Mouse (Mus musculus): ENCODE results near the gene Golt1b. TPM values are rescaled to one million over a fixed set of nuclear protein-coding genes. Genes with fewer than 3 reads are reported as not detected.
"Not testable (repeated sequence)": the region's sequence is repeated elsewhere in the genome, so short reads cannot be mapped to it uniquely, and the experiment has no call there.

Golt1b gene
- polyA plus RNA-seq (2015; fragmentation: Nextera tagmentation; extraction: Ambion mirVana): 81.2 and 85.6 TPM in 2 replicates

- Histone ChIP-seq H3K9me3 (ENCODE audit: control insufficient read depth, low read length) (no peaks in the 10 kb centered on the region), H3K36me3 (ENCODE audit: control insufficient read depth, insufficient read depth, low read length) (no peaks in the 10 kb centered on the region), H3K4me1 (replicated peaks; ENCODE audit: control insufficient read depth, insufficient read depth, low read length) (peaks cover 13% of the 10 kb centered on the region), H3K9ac (ENCODE audit: low read length) (peak within 1 kb of the TSS; percentile 91), H3K27ac (ENCODE audit: low read length) (no peak within 1 kb of the TSS), H3K4me2 (ENCODE audit: low read depth, low read length) (peak within 1 kb of the TSS; percentile 85), H3K4me3 (ENCODE audit: low read length) (peak within 1 kb of the TSS; percentile 86), H3K27me3 (ENCODE audit: control insufficient read depth, insufficient read depth, low read depth, low read length) (no peaks in the 10 kb centered on the region)
- ATAC-seq (ENCODE audit: low read depth): peak; percentile 100
- under 1% methylated on average over 78 of the region's 87 CpGs for WGBS
Measured at GRCm38 (mm10) chr6:142387011-142387754, at the start of gene Golt1b, which contains the start of gene Recql. Gene Golt1b (plus strand): TSS chr6:142387221. Gene Recql (minus strand): TSS chr6:142387087.

- Histone ChIP-seq H3K4me1 (replicated peaks; ENCODE audit: control insufficient read depth, insufficient read depth, low read length) (no peaks in the 10 kb centered on the region), H3K4me3 (ENCODE audit: low read length) (no peak overlapping the region), H3K36me3 (ENCODE audit: control insufficient read depth, insufficient read depth, low read length) (no peaks in the 10 kb centered on the region), H3K9me3 (ENCODE audit: control insufficient read depth, low read length) (no peaks in the 10 kb centered on the region), H3K27me3 (ENCODE audit: control insufficient read depth, insufficient read depth, low read depth, low read length) (no peaks in the 10 kb centered on the region), H3K4me2 (ENCODE audit: low read depth, low read length) (no peak overlapping the region), H3K9ac (ENCODE audit: low read length) (no peak overlapping the region), H3K27ac (ENCODE audit: low read length) (no peak overlapping the region)
- ATAC-seq (ENCODE audit: low read depth): no peak
- WGBS: 61% methylated on average over 2 of the region's 2 CpGs
Measured at GRCm38 (mm10) chr6:142338961-142339360, 48.1 kb upstream of the Golt1b start.

GRCm38 (mm10) chr6:142339576-142339975 is 47.4 kb upstream of the Golt1b start:
- Histone ChIP-seq H3K27ac (ENCODE audit: low read length) (no peak overlapping the region), H3K27me3 (ENCODE audit: control insufficient read depth, insufficient read depth, low read depth, low read length) (no peaks in the 10 kb centered on the region), H3K4me2 (ENCODE audit: low read depth, low read length) (no peak overlapping the region), H3K4me3 (ENCODE audit: low read length) (no peak overlapping the region), H3K9me3 (ENCODE audit: control insufficient read depth, low read length) (no peaks in the 10 kb centered on the region), H3K9ac (ENCODE audit: low read length) (no peak overlapping the region), H3K36me3 (ENCODE audit: control insufficient read depth, insufficient read depth, low read length) (no peaks in the 10 kb centered on the region), H3K4me1 (replicated peaks; ENCODE audit: control insufficient read depth, insufficient read depth, low read length) (no peaks in the 10 kb centered on the region)
- no peak for ATAC-seq (ENCODE audit: low read depth)
- 19% methylated on average over 2 of the region's 2 CpGs for WGBS

GRCm38 (mm10) chr6:142343561-142343960 is 43.5 kb upstream of the Golt1b start:
- no peaks in the 10 kb centered on the region for H3K27me3 ChIP-seq (ENCODE audit: control insufficient read depth, insufficient read depth, low read depth, low read length)
- no peak overlapping the region for H3K4me3 ChIP-seq (ENCODE audit: low read length)
- WGBS: 64% methylated on average over 2 of the region's 2 CpGs
- H3K36me3 ChIP-seq (ENCODE audit: control insufficient read depth, insufficient read depth, low read length): no peaks in the 10 kb centered on the region
- H3K9ac ChIP-seq (ENCODE audit: low read length): no peak overlapping the region
- H3K9me3 ChIP-seq (ENCODE audit: control insufficient read depth, low read length): no peaks in the 10 kb centered on the region
- H3K4me2 ChIP-seq (ENCODE audit: low read depth, low read length): no peak overlapping the region
- H3K27ac ChIP-seq (ENCODE audit: low read length): no peak overlapping the region
- peaks cover 17% of the 10 kb centered on the region for H3K4me1 ChIP-seq (replicated peaks; ENCODE audit: control insufficient read depth, insufficient read depth, low read length)
- no peak for ATAC-seq (ENCODE audit: low read depth)

GRCm38 (mm10) chr6:142345440-142346038 is 41.5 kb upstream of the Golt1b start, which contains the start of gene Pyroxd1:
Gene Pyroxd1 (plus strand): TSS chr6:142345654.
- Histone ChIP-seq H3K4me2 (ENCODE audit: low read depth, low read length) (peak within 1 kb of the TSS; percentile 68), H3K9me3 (ENCODE audit: control insufficient read depth, low read length) (no peaks in the 10 kb centered on the region), H3K4me3 (ENCODE audit: low read length) (peak within 1 kb of the TSS; percentile 83), H3K27ac (ENCODE audit: low read length) (peak within 1 kb of the TSS; percentile 89), H3K4me1 (replicated peaks; ENCODE audit: control insufficient read depth, insufficient read depth, low read length) (peaks cover 17% of the 10 kb centered on the region), H3K27me3 (ENCODE audit: control insufficient read depth, insufficient read depth, low read depth, low read length) (no peaks in the 10 kb centered on the region), H3K9ac (ENCODE audit: low read length) (peak within 1 kb of the TSS; percentile 79), H3K36me3 (ENCODE audit: control insufficient read depth, insufficient read depth, low read length) (peaks cover 7% of the 10 kb centered on the region)
- ATAC-seq (ENCODE audit: low read depth): peak; percentile 96
- under 1% methylated on average over 48 of the region's 48 CpGs for WGBS

GRCm38 (mm10) chr6:142346181-142347110 is 40.6 kb upstream of the Golt1b start:
- H3K27me3 ChIP-seq (ENCODE audit: control insufficient read depth, insufficient read depth, low read depth, low read length): no peaks in the 10 kb centered on the region
- WGBS: 37% methylated on average over 12 of the region's 12 CpGs
- no peak for ATAC-seq (ENCODE audit: low read depth)
- H3K9ac ChIP-seq (ENCODE audit: low read length): peak overlapping the region; percentile 79; the same call in 1 of the 2 replicates
- no peak overlapping the region for H3K27ac ChIP-seq (ENCODE audit: low read length)
- H3K4me3 ChIP-seq (ENCODE audit: low read length): peak overlapping the region; percentile 83
- H3K4me2 ChIP-seq (ENCODE audit: low read depth, low read length): peak overlapping the region; percentile 68
- peaks cover 8% of the 10 kb centered on the region for H3K36me3 ChIP-seq (ENCODE audit: control insufficient read depth, insufficient read depth, low read length)
- no peaks in the 10 kb centered on the region for H3K9me3 ChIP-seq (ENCODE audit: control insufficient read depth, low read length)
- H3K4me1 ChIP-seq (replicated peaks; ENCODE audit: control insufficient read depth, insufficient read depth, low read length): peaks cover 17% of the 10 kb centered on the region

- 56% methylated on average over 11 of the region's 11 CpGs for WGBS
- H3K4me3 ChIP-seq (ENCODE audit: low read length): no peak overlapping the region
- no peak overlapping the region for H3K9ac ChIP-seq (ENCODE audit: low read length)
- no peak for ATAC-seq (ENCODE audit: low read depth)
- 0 out of 2 replicates have a peak overlapping the region, but pooled peaks have one; percentile 6 for H3K27ac ChIP-seq (ENCODE audit: low read length)
- no peaks in the 10 kb centered on the region for H3K27me3 ChIP-seq (ENCODE audit: control insufficient read depth, insufficient read depth, low read depth, low read length)
- peaks cover 10% of the 10 kb centered on the region for H3K36me3 ChIP-seq (ENCODE audit: control insufficient read depth, insufficient read depth, low read length)
- no peaks in the 10 kb centered on the region for H3K9me3 ChIP-seq (ENCODE audit: control insufficient read depth, low read length)
- peaks cover 17% of the 10 kb centered on the region for H3K4me1 ChIP-seq (replicated peaks; ENCODE audit: control insufficient read depth, insufficient read depth, low read length)
- H3K4me2 ChIP-seq (ENCODE audit: low read depth, low read length): no peak overlapping the region
Measured at GRCm38 (mm10) chr6:142347431-142348385, 39.3 kb upstream of the Golt1b start.

- H3K4me1 ChIP-seq (replicated peaks; ENCODE audit: control insufficient read depth, insufficient read depth, low read length); H3K9me3 ChIP-seq (ENCODE audit: control insufficient read depth, low read length); H3K27ac ChIP-seq (ENCODE audit: low read length); H3K4me3 ChIP-seq (ENCODE audit: low read length); H3K9ac ChIP-seq (ENCODE audit: low read length); ATAC-seq (ENCODE audit: low read depth); H3K4me2 ChIP-seq (ENCODE audit: low read depth, low read length); H3K27me3 ChIP-seq (ENCODE audit: control insufficient read depth, insufficient read depth, low read depth, low read length): not testable (repeated sequence)
- peaks cover 15% of the 10 kb centered on the region for H3K36me3 ChIP-seq (ENCODE audit: control insufficient read depth, insufficient read depth, low read length)
- 77% methylated on average over 3 of the region's 3 CpGs for WGBS
Measured at GRCm38 (mm10) chr6:142352099-142352498, 34.9 kb upstream of the Golt1b start.

Measured in lung, embryonic 16.5 days (tissue).